Mouse (Mus musculus): ENCODE data around the gene Gm45021. TPM values are rescaled to one million over a fixed set of nuclear protein-coding genes. Genes with fewer than 3 reads are reported as not detected.

Gene Gm45021
- total and polyA plus RNA-seq, 2 experiments from 2014 or later, result not detected

DNA sequence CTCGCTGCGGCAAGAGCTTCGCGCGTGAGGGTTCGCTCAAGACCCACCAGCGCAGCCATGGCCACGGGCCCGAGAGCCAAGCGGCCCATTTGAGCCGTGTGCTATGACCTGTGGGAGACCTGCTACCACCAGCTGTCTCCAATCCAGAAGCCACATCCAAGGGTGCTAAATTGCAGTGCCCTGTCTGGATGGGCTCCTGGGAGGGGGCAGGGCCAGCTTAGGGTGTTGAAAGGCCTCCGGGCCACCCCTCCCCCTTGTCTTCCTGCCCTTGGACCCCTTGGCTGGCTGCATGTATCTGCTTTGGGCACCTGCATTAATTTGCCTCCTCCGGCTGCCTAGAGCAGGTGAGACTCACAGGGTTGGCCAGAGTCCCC lies 40.2 kb downstream of the Gm45021 start:
- Histone ChIP-seq H3K27ac (peak overlapping the region; percentile 70; the same call in 1 of the 2 replicates), H3K9me3 (ENCODE audit: low read length) (no peaks in the 10 kb centered on the region), H3K4me1 (ENCODE audit: insufficient read depth, low read length) (peaks cover 8% of the 10 kb centered on the region), H3K4me2 (ENCODE audit: low read depth, low read length) (peak overlapping the region; percentile 65), H3K4me3 (ENCODE audit: low read length) (peak overlapping the region; percentile 39), H3K9ac (replicated peaks; ENCODE audit: low read length) (peak overlapping the region; percentile 56), H3K36me3 (ENCODE audit: insufficient read depth, low read length) (no peaks in the 10 kb centered on the region; the same call in 1 of the 2 replicates), H3K27me3 (ENCODE audit: insufficient read depth, low read length) (no peaks in the 10 kb centered on the region)
- TF ChIP-seq CTCF (IDR thresholded peaks at IDR 0.05; ENCODE audit: low read depth), result no peak
- WGBS, result 17% methylated on average over 13 of the region's 13 CpGs
- ATAC-seq (peak; percentile 4), DNase-seq (ENCODE audit: low spot score) (no peak)

DNA sequence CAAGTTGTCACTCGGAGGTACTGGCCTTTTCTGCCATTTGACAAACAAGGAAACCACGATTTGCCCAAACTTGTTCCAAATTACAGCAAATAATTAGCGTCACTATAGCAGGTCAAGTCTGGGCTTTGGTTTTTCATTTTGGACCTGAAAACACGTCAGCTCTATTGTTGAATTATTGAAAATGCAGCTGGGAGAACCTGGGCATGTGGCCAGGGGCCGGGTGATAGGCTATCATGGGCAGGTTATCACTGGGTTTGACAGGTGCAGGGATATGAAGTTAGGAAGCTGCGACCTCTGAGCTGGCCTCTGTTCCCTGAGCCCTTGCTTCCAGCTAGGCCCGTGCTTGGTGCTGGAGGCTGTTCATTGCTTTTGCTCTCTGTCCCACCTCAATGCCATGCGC lies 41.4 kb downstream of the Gm45021 start:
- no peak overlapping the region for H3K27ac ChIP-seq
- no peak overlapping the region for H3K4me2 ChIP-seq (ENCODE audit: low read depth, low read length)
- peaks cover 8% of the 10 kb centered on the region for H3K4me1 ChIP-seq (ENCODE audit: insufficient read depth, low read length)
- H3K4me3 ChIP-seq (ENCODE audit: low read length), result no peak overlapping the region
- WGBS, result 91% methylated on average over 8 of the region's 8 CpGs
- no peaks in the 10 kb centered on the region for H3K27me3 ChIP-seq (ENCODE audit: insufficient read depth, low read length)
- no peaks in the 10 kb centered on the region for H3K9me3 ChIP-seq (ENCODE audit: low read length)
- no peaks in the 10 kb centered on the region; the same call in 1 of the 2 replicates for H3K36me3 ChIP-seq (ENCODE audit: insufficient read depth, low read length)
- no peak overlapping the region for H3K9ac ChIP-seq (replicated peaks; ENCODE audit: low read length)
- DNase-seq (ENCODE audit: low spot score), result no peak
- ATAC-seq, result no peak
- TF ChIP-seq CTCF (IDR thresholded peaks at IDR 0.05; ENCODE audit: low read depth), result no peak

DNA sequence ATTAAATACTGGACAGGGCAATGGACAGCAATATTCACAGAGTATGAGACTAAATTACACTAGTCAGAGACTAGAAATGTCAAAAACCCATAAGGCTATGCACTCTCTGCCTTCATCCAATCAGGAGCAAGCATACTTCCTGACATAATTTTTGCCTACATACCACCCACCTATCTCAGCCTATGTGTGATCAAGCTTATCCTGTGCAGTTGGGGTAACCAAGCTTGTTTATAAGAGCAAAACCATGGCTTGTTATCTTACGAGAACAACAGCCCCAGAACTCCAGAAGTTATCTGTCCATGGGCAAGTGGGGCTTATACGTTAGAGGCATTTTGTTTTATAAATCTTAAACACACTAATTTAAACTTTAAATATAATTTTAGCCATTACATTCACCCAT lies 45.7 kb downstream of the Gm45021 start:
- DNase-seq (ENCODE audit: low spot score), result no peak
- H3K4me3 ChIP-seq (ENCODE audit: low read length), result no peak overlapping the region
- no peak overlapping the region for H3K9ac ChIP-seq (replicated peaks; ENCODE audit: low read length)
- 91% methylated on average over 2 of the region's 2 CpGs for WGBS
- no peaks in the 10 kb centered on the region for H3K4me1 ChIP-seq (ENCODE audit: insufficient read depth, low read length)
- H3K36me3 ChIP-seq (ENCODE audit: insufficient read depth, low read length), result no peaks in the 10 kb centered on the region; the same call in 1 of the 2 replicates
- no peaks in the 10 kb centered on the region for H3K9me3 ChIP-seq (ENCODE audit: low read length)
- no peak for TF ChIP-seq CTCF (IDR thresholded peaks at IDR 0.05; ENCODE audit: low read depth)
- H3K4me2 ChIP-seq (ENCODE audit: low read depth, low read length), result no peak overlapping the region
- no peak overlapping the region for H3K27ac ChIP-seq
- ATAC-seq, result no peak
- H3K27me3 ChIP-seq (ENCODE audit: insufficient read depth, low read length), result no peaks in the 10 kb centered on the region

DNA sequence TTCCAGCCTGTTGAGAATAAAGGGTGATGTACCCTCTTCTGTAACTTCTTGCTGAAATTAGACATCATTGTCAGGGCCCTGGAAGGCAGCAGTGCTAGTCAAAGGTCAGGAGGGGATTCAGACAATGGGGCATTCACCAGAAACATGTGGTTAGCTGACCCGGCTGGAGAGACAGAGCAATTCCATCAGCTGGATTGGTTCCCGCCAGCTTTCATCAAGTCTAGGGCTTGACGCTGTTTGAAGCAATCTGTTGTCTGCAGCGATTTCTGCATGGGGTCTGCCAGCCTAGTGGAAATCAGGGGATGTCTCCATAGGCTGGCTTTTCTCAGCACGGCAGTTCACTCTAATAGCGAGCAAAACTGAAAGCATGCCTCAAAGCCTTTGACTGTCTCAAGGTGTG lies 47.1 kb downstream of the Gm45021 start:
- no peak overlapping the region for H3K9ac ChIP-seq (replicated peaks; ENCODE audit: low read length)
- H3K27ac ChIP-seq, result no peak overlapping the region
- H3K4me1 ChIP-seq (ENCODE audit: insufficient read depth, low read length), result no peaks in the 10 kb centered on the region
- H3K4me2 ChIP-seq (ENCODE audit: low read depth, low read length), result no peak overlapping the region
- 35% methylated on average over 6 of the region's 6 CpGs for WGBS
- ATAC-seq, result no peak
- no peak for TF ChIP-seq CTCF (IDR thresholded peaks at IDR 0.05; ENCODE audit: low read depth)
- H3K36me3 ChIP-seq (ENCODE audit: insufficient read depth, low read length), result no peaks in the 10 kb centered on the region; the same call in 1 of the 2 replicates
- DNase-seq (ENCODE audit: low spot score), result peak; percentile 10
- H3K9me3 ChIP-seq (ENCODE audit: low read length), result no peaks in the 10 kb centered on the region
- no peaks in the 10 kb centered on the region for H3K27me3 ChIP-seq (ENCODE audit: insufficient read depth, low read length)
- no peak overlapping the region for H3K4me3 ChIP-seq (ENCODE audit: low read length)

DNA sequence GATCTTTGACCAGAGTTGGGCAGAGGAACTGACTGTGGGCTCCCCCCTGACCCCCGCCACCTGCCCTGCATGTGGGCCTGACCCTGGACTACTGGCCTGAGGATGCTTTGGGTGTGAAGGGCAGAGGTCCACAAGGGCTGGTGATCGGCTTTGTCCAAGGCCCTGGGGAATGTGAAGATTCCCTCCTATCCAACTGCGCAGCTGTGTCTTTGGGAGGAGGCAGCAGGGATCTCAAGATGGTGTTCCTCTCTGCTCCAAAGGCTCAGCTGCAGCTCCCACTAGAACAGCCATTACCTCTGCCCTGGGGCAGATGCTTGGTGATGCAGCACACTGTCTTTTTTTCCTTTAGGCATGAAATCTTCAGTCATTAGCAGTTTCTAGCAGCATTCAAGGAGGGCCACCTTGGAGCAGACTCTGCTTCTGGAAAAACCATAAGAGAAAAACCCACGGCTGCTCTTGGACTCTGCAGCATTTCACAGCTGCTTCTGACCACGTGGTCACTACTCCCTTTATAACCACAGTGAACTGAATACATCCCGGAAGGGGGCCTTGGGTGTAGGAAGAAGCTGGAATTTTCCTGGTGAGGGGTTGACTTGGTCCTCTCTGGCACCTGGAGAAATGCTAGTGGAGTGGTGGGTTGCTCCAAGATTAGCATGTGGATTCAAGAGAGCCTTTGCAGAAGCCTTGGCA lies 48.5 kb downstream of the Gm45021 start:
- no peak overlapping the region for H3K4me3 ChIP-seq (ENCODE audit: low read length)
- no peaks in the 10 kb centered on the region for H3K9me3 ChIP-seq (ENCODE audit: low read length)
- 63% methylated on average over 6 of the region's 6 CpGs for WGBS
- H3K9ac ChIP-seq (replicated peaks; ENCODE audit: low read length), result no peak overlapping the region
- no peaks in the 10 kb centered on the region for H3K27me3 ChIP-seq (ENCODE audit: insufficient read depth, low read length)
- H3K36me3 ChIP-seq (ENCODE audit: insufficient read depth, low read length), result no peaks in the 10 kb centered on the region
- ATAC-seq (no peak), DNase-seq (ENCODE audit: low spot score) (no peak)
- no peak overlapping the region for H3K27ac ChIP-seq
- no peak overlapping the region for H3K4me2 ChIP-seq (ENCODE audit: low read depth, low read length)
- no peak for TF ChIP-seq CTCF (IDR thresholded peaks at IDR 0.05; ENCODE audit: low read depth)
- no peaks in the 10 kb centered on the region for H3K4me1 ChIP-seq (ENCODE audit: insufficient read depth, low read length)

DNA sequence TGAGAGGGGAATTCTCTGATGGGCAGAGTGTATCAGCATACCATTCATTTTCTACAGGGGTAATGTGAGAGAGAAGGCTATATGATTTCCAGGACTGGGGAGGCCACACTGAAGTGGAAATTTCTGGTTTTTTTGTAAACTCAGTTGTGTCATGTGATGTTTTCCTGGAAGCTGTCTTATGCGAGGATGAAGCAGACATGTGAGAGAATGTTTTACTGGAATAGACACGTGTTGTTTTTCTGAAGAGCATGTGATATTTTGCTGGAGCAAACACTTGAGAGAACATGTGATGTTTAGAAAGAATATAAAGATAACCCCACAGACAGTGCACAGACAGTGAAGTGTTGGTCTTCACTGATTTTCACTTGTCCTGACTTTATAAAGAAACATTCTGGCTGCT lies 49.1 kb downstream of the Gm45021 start:
- DNase-seq (ENCODE audit: low spot score) (no peak), ATAC-seq (no peak)
- H3K9me3 ChIP-seq (ENCODE audit: low read length), result no peaks in the 10 kb centered on the region
- H3K36me3 ChIP-seq (ENCODE audit: insufficient read depth, low read length), result no peaks in the 10 kb centered on the region
- H3K27me3 ChIP-seq (ENCODE audit: insufficient read depth, low read length), result no peaks in the 10 kb centered on the region
- WGBS, result 77% methylated on average over 2 of the region's 2 CpGs
- no peak overlapping the region for H3K4me2 ChIP-seq (ENCODE audit: low read depth, low read length)
- H3K27ac ChIP-seq, result no peak overlapping the region
- no peak overlapping the region for H3K4me3 ChIP-seq (ENCODE audit: low read length)
- TF ChIP-seq CTCF (IDR thresholded peaks at IDR 0.05; ENCODE audit: low read depth), result no peak
- no peaks in the 10 kb centered on the region for H3K4me1 ChIP-seq (ENCODE audit: insufficient read depth, low read length)
- no peak overlapping the region for H3K9ac ChIP-seq (replicated peaks; ENCODE audit: low read length)

DNA sequence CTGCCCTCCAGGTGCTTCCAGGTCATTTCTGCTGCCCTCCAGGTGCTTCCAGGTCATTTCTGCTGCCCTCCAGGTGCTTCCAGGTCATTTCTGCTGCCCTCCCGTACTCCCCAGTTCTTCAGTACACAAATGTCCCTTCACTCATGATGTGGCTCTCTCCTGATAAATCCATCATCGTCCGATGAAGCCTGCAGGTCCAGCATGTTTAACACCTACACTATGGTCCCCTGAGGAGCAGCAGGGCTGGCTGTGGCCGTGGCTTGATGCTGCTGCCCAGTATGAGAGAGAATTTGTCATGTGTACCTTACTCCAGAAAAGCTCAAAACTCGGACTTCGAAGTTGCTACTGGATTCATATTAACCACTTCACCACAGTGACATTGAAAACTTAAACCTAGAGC lies 52.0 kb downstream of the Gm45021 start:
- TF ChIP-seq CTCF (IDR thresholded peaks at IDR 0.05; ENCODE audit: low read depth), result no peak
- H3K36me3 ChIP-seq (ENCODE audit: insufficient read depth, low read length), result no peaks in the 10 kb centered on the region

More for the DNA sequence above, 52.0 kb downstream of the Gm45021 start:
- Histone ChIP-seq H3K9ac (replicated peaks; ENCODE audit: low read length) (no peak overlapping the region), H3K4me2 (ENCODE audit: low read depth, low read length) (no peak overlapping the region), H3K4me3 (ENCODE audit: low read length) (no peak overlapping the region), H3K27ac (no peak overlapping the region), H3K27me3 (ENCODE audit: insufficient read depth, low read length) (no peaks in the 10 kb centered on the region), H3K9me3 (ENCODE audit: low read length) (no peaks in the 10 kb centered on the region), H3K4me1 (ENCODE audit: insufficient read depth, low read length) (no peaks in the 10 kb centered on the region)
- ATAC-seq (no peak), DNase-seq (ENCODE audit: low spot score) (no peak)
- WGBS, result 78% methylated on average over 6 of the region's 6 CpGs

Measured in hindbrain, postnatal 0 days (tissue).